Mouse (Mus musculus): ENCODE data around the gene Slc12a3. TPM values are rescaled to one million over a fixed set of nuclear protein-coding genes. Genes with fewer than 3 reads are reported as not detected.
"Not testable (repeated sequence)": the region's sequence is repeated elsewhere in the genome, so short reads cannot be mapped to it uniquely, and the experiment has no call there.

Slc12a3 gene
- total RNA-seq, 2 experiments from 2014 or later, result 0.30 to 0.62 TPM

DNA sequence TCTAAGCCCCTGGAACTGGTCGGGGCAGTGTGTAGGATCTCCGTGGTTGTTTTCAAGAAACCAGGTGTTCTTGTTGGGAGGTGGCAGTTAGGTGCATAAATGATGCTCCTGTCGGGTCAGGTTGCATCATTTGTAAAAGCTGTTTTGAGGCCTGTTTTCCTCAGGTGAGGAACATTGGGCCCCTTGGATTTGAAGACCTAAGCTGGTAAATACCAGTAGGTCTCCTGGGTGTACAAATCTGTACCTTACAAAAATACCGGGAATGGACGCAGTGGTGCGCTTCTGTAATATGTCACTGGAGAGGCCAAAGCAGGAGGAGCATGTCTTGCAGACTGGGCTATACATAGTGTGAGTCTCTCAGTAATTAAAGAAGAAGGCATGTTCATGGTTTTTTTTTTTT is 58.8 kb downstream of the Slc12a3 start:
- DNase-seq (ENCODE audit: extremely low spot score in 1 of 2, low spot score in 2 of 2), result no peak
- intact Hi-C loops (cut with DNase I), result loop anchor here (5.0 kb wide), 1 partner anchor 45 kb away; no protein-coding TSS in a partner anchor

DNA sequence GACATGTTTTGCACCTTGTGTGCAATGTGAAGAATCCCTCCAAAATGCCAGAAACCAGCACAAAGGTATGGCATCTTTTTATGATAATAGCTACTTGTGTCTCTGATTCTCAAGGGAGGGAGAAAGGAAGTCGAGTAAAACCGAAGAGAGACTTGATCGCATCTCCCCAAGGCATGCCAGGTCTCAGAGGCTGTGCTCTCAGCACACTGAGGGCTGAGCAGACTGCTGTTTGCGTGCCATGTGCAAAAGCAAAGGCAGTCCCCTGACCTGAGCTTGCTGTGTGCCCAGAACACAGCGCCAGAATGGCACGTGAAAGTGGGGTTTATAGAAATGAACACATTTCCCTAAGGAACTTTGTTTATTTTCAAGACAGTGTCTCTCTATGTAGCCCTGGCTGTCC is 60.5 kb downstream of the Slc12a3 start:
- intact Hi-C loops (cut with DNase I), result loop anchor here (5.0 kb wide), 1 partner anchor 47 kb away; no protein-coding TSS in a partner anchor
- DNase-seq (ENCODE audit: extremely low spot score in 1 of 2, low spot score in 2 of 2), result no peak

DNA sequence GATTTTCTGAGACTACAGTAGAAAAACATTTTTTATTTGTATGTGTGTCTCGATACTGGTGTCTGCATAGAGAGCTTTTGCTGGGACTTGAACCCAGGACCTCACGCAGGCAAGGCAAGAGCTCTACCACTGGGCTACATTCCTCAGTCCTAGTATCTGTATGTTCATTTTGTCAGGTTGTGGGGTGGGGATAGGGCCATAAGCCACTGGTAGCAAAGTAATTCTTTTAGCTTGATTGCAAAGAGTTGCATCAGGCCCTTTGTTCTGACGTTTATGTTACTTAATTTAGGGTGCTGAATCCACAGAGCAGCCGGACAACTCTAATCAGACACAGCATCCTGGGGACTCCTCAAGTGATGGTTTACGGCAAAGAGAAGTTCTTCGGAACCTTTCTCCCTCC is 61.4 kb downstream of the Slc12a3 start:
- no peak for DNase-seq (ENCODE audit: extremely low spot score in 1 of 2, low spot score in 2 of 2)
- intact Hi-C loops (cut with DNase I), result no loop called here

DNA sequence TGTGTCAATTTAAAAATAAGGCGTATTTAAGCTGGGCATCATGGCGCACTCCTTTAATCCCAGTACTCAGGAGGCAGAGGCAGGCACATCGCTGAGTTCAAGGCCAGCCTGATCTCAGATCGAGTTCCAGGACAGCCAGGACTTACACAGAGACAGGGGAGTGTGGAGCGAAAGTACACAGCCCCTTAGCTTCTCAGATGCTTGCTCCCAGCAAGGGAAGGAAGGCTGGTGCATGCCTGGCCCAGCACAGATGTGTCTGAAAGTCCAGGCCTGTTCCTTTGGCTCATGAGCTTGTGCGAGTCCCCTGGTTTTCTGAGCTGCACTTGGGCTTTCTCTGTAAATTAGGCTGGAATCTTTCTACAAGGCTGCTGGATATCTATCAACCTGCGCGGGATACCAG is 61.9 kb downstream of the Slc12a3 start:
- intact Hi-C loops (cut with DNase I), result no loop called here
- no peak for DNase-seq (ENCODE audit: extremely low spot score in 1 of 2, low spot score in 2 of 2)

DNA sequence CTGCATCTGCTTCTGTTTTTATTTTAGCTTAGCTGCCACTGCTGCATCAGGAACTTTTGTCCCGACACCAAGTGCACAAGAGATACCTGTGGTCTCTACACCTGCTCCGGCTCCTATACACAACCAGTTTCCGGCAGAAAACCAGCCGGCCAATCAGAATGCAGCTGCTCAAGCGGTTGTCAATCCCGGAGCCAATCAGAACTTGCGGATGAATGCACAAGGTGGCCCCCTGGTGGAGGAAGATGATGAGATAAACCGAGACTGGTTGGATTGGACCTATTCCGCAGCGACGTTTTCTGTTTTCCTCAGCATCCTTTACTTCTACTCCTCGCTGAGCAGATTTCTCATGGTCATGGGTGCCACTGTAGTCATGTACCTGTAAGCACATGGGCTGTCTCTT is 63.1 kb downstream of the Slc12a3 start:
- intact Hi-C loops (cut with DNase I), result no loop called here

DNA sequence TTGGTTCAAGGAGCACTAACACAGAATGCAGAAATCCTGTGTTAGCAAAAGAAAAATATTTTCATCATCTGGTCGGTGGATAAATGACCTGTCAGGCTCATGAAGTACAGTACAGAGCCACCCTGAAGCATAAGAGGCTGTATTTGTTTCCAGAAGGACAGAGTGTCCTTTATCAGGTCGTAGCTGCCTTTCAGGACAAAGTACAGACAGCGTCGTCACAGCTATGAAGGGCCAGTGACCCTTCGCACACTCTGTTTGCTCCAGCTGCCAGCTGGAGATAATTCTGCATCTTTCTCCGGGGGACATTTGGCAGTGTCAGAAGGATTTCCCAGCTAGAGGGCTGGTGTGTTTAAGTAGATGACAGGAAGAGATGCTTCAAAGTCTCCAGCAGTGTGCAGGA is 63.6 kb downstream of the Slc12a3 start:
- no peak for DNase-seq (ENCODE audit: extremely low spot score in 1 of 2, low spot score in 2 of 2)
- intact Hi-C loops (cut with DNase I), result no loop called here

More for the DNA sequence above, 63.1 kb downstream of the Slc12a3 start:
- DNase-seq (ENCODE audit: extremely low spot score in 1 of 2, low spot score in 2 of 2), result peak in 1 of 2 experiments; percentile 68

DNA sequence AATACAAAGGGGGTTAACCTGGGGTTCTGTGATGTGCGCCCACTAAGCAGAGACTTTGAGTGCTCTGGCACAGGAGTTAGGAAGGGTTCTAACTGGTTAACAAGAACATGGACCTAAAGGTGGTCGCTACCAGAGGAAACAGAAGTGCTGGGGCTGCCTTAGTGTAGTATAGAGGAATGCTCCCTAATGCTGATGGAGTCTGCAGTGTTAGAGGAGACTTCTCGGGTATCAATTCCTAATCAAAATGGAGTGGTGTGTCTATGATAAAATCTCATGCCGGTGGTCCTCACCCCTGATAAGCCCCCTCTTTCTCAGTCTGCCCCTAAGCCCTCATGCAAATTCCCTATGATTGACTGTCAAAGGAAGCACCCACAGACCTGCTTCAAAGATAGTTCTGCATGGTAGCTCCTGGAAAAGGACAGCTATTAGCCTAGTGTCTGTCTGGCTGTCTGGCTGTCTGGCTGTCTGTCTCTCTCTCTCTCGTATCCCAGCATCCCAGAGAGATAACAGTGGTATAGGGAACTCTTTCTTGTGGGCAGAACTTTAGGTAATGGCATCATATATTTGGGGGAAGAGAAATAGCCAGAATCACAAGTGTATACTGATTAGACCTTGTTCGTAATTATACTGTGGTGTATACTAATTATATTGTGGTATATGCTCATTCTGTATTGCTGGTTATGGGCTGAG is 67.0 kb downstream of the Slc12a3 start:
- no peak for DNase-seq (ENCODE audit: extremely low spot score in 1 of 2, low spot score in 2 of 2)
- intact Hi-C loops (cut with DNase I), result no loop called here

DNA sequence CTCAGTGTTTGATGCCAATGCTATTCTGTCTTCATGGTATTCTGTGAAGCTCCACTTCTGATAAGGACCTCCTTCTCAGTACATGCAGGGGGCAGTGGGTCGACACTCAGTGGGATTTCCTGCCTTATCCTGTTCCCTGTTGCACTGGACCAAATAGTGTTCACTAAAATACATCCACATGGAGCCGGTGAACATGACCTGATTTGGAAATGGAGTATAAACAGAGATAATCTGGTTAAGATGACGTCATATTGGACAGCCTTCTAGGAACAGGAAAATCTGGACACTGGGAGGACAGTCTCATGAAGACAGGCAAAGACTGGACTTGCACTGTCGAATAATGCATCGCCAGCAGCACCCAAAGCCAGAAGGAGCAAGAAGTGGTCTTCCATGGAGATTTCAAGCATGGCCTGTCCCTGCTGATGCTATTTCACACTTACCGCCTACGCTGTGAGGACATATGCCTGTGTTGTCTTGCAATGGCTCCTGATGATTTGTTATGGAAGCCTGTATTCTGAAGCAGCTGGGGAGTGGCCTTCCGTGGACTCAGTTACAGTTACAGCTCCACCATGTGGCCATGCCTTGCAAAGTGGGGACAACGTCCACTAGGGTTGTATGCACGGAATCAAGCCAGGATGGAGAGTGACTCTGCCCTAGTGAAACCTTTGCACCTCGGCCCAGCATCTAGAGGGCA is 68.1 kb downstream of the Slc12a3 start:
- intact Hi-C loops (cut with DNase I), result no loop called here
- DNase-seq (ENCODE audit: extremely low spot score in 1 of 2, low spot score in 2 of 2), result peak in 1 of 2 experiments; percentile 68

DNA sequence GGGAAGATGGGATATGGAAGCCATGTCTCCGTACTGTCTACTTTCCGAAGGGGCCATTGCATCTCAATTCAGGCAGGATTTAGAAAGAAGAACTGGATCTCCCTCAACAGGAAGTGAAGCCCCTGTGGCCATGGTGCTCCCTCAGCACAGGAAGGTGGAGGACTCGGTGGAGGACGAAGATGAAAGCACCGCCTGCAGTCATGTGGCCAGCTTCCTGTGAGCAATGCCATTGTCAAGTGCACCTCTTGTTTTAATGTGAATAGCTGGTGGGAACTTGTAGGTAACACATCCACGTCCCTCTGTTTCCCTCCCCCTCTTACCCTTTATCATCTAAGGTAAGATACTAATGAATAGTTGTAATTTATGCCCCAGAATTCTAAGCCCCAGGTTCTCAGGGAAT is 69.6 kb downstream of the Slc12a3 start:
- DNase-seq (ENCODE audit: extremely low spot score in 1 of 2, low spot score in 2 of 2), result no peak
- intact Hi-C loops (cut with DNase I), result no loop called here

DNA sequence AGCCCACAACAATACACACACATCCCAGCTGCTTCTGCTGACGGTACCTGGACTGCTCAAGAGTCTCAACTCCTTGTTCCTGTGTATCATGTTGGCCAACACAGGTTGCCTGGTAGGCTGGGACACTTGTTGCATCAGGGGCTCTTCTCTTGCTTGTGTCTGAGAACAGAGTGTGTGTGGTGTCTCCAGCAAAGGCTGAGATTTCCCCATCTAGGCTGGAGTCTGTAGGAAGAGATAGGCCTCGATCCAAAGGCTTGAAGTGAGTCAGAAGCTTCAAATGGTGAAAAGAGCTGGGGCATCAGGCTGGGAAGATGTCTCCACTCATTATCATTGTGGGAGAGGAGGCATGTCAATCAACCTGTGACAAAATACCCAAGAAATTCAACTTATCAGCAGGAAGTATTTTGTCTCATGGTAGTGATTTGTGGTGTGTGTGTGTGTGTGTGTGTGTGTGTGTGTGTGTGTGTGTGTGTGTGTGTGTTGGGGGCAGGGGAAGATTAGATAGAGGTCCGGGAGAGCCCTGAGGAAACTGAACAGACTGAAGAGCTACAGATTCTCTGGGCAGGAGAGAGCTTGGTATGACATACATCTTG is 70.5 kb downstream of the Slc12a3 start:
- intact Hi-C loops (cut with DNase I), result no loop called here
- DNase-seq (ENCODE audit: extremely low spot score in 1 of 2, low spot score in 2 of 2), result no peak

DNA sequence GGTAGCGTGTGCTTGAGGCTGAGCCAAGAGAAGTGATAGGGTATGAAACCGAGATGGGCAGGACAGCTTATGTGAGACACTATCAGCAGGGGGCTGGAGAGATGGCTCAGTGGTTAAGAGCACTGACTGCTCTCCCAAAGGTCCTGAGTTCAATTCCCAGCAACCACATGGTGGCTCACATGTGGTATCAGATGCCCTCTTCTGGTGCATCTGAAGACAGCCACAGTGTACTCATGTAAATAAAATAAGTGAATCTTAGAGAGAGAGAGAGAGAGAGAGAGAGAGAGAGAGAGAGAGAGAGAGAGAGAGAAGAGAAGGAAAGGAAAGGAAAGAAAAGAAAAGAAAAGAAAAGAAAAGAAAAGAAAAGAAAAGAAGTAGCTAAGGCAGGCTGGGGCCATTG is 71.0 kb downstream of the Slc12a3 start:
- intact Hi-C loops (cut with DNase I); DNase-seq (ENCODE audit: extremely low spot score in 1 of 2, low spot score in 2 of 2): not testable (repeated sequence)

DNA sequence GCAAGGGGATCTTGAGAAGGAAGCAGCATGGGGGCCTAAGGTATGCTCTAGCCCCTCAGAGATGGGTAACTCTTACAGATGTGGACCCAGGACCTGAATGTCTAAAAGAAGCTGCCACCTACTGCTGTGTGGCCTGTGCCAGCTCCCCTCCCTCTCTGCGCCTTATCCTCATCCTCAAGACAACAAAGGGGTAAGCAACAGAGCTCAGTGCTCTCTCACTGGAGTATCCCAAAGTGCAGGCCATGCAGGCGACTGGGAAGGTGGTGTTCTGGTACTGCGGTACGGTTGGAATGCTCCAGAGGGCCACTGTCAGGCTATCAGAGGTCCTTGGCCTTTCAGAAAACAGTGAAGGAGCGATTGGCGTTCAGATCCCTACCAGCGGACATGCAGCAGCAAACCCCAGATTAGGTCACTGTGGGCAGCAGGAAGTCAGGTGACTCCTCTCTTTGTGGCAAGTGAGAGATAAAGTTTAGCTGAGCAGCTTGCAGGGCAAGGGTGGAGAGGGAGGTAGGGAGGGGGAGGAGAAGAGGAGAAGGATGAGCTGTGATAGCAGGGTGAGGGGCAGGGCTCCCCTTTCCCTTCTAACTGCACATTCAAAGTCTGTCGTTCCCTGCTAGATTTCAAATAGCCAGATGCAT is 79.6 kb downstream of the Slc12a3 start:
- intact Hi-C loops (cut with DNase I), result no loop called here
- DNase-seq (ENCODE audit: extremely low spot score in 1 of 2, low spot score in 2 of 2), result no peak

DNA sequence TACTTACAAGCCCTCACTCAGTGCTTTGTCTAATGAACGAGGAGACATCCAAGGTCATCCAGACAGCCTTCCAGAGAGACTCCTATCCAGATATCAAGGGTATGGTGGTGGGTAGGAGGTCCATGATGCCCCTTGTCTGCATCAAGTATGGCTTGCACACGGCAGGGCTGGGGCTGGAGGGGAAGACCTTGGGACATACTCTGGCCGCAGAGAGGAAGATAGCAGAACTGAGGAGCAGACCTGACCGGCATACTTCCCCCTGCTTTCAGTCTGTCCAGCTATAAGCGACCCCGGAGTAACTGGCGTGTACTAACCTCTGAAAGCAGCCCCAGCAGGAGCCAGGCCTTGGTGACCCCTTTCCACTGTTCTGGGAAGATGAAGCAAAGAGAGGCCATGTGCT is 80.5 kb downstream of the Slc12a3 start:
- DNase-seq (ENCODE audit: extremely low spot score in 1 of 2, low spot score in 2 of 2), result no peak
- intact Hi-C loops (cut with DNase I), result no loop called here

DNA sequence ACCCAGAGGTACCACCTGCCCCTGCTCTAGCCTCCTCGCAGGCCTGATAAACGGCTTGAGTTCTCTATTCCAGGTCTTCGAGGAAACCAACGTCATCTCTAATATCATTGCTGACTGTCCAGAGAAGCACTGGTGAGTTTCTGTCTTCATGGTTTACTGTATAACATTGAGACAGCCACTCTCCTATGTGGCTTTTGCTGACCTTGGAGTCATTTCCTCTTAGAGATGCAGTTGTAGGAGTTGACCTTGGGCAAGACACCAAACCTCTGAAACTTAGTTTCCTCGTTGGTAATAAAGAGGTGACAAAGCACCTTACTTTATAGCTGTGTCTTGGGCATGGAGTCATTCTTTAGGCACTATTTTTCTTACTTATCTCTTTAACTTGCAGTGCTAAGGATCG is 83.5 kb downstream of the Slc12a3 start:
- intact Hi-C loops (cut with DNase I), result no loop called here
- DNase-seq (ENCODE audit: extremely low spot score in 1 of 2, low spot score in 2 of 2), result no peak

DNA sequence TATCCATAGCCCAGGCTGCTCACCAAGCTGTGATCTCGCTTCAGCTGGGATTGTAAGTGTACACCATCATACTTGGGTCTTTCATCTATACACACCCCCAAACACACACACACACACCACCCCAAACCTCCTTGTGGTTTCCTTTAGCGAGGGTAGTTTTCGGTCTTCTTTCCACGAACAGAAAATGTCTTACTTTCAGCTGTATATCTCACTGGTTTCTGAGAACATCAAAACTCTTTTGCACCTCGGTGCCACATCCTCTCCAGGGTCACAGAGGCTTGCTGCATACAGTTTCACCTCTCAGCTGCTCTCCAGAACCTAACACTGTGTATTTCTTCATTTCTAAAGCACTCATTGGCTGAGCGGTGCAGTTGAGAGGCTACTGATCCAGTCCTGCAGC is 84.5 kb downstream of the Slc12a3 start:
- no peak for DNase-seq (ENCODE audit: extremely low spot score in 1 of 2, low spot score in 2 of 2)
- intact Hi-C loops (cut with DNase I), result no loop called here

DNA sequence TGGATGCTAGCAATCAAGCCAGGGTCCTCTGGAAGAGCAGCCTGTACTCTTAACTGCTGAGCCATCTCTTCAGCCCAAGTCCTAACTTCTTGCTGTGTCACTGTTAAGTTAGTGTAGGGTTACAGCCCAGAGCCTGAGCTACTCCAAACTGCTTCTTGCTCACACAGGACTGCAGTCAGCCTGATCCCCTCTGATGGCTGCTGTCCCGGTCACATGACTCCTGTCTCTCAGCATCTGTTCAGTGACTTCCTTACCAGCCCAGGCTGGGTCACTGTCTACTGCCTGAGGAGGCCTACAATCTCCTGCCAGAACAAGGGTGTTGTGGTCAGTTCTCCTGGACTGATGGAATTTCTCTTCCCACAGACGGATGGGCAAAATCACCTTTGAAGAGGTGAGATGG is 86.2 kb downstream of the Slc12a3 start:
- no peak for DNase-seq (ENCODE audit: extremely low spot score in 1 of 2, low spot score in 2 of 2)
- intact Hi-C loops (cut with DNase I), result no loop called here
